Mouse (Mus musculus) bone marrow, adult 2 months (tissue): ENCODE results near the gene Map3k7cl. TPM values are rescaled to one million over a fixed set of nuclear protein-coding genes. Genes with fewer than 3 reads are reported as not detected.

Experiments used
- H3K27ac ChIP-seq: fragments of 200-500 bp; 2 replicates; pipeline ENCODE4 v1.5.1; 2012; ENCODE audit warnings: low read depth, mild to moderate bottlenecking, control low read depth, inconsistent platforms, low read length; ENCODE audit not compliant: control insufficient read depth, poor library complexity, insufficient read depth
- H3K4me1 ChIP-seq: fragments of 200-500 bp; 2 replicates; pipeline ENCODE4 v1.6.1; 2011; ENCODE audit warnings: low read length; ENCODE audit not compliant: control insufficient read depth, insufficient read depth
- H3K4me3 ChIP-seq: fragments of 200-500 bp; replicated peaks from 2 replicates; pipeline ENCODE3; 2011; ENCODE audit warnings: mild to moderate bottlenecking, low read depth, low read length, control low read depth; ENCODE audit not compliant: control insufficient read depth
- CTCF ChIP-seq: fragments of 200-500 bp; IDR thresholded peaks from 2 replicates; pipeline ENCODE4 v1.5.1; 2011; ENCODE audit warnings: low read length, control low read depth; ENCODE audit not compliant: control insufficient read depth, insufficient read depth
- POLR2A ChIP-seq: fragments of 200-500 bp; IDR thresholded peaks from 2 replicates; pipeline ENCODE4 v1.6.1; 2011; ENCODE audit warnings: low read depth, mild to moderate bottlenecking, control low read depth, low read length, borderline replicate concordance; ENCODE audit not compliant: control insufficient read depth
- WGBS: fragments of 180-500 bp; shearing (Covaris S2); methylation state at CpG from one replicate; pipeline ENCODE4 v1.1.7; 2018; 5-methylcytosine and 5-hydroxymethylcytosine counted together
- polyA plus RNA-seq: library from polyadenylated mRNA; stranded (reverse); fragments of >200 nt; gene quantifications from 2 replicates; pipeline ENCODE4 v1.2.4, GENCODE M21; 2011; ENCODE audit warnings: low replicate concordance; ENCODE audit not compliant: missing spikeins, insufficient read depth, insufficient read length

Map3k7cl gene
- polyA plus RNA-seq, result not detected in 2 replicates

- TF ChIP-seq POLR2A, result no peak
- 86% methylated on average over 24 of the region's 24 CpGs for WGBS
- Histone ChIP-seq H3K4me1 (no peaks in the 10 kb centered on the region), H3K4me3 (no peak within 1 kb of the TSS), H3K27ac (no peak within 1 kb of the TSS)
Measured at GRCm38 (mm10) chr16:87552907-87553691, at the start of gene Map3k7cl. TSS of gene Map3k7cl (plus strand) at chr16:87553330.

DNA sequence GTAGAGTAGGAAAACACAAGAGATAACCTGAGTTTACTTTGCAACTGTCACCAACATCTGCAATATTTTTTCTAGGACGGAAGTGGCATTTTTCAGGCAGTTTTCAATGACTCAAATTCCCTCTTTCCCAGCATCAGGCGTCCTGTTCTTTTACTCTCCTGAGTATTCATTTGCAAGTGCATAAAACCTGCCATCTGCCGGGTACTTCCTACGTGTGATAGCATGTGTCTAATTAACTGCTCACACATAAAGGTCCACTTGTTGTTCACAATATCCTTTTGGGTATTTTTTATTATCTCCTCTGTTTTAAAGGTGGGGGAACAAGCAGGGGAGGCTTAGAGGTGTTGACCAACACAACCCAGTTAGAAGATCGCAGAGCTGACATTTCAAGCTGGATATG is 41.4 kb upstream of the Map3k7cl start:
- no peak for TF ChIP-seq POLR2A
- TF ChIP-seq CTCF, result no peak
- Histone ChIP-seq H3K4me1 (no peaks in the 10 kb centered on the region), H3K4me3 (no peak overlapping the region), H3K27ac (no peak overlapping the region)
- WGBS, result 78% methylated on average over 5 of the region's 5 CpGs

- Histone ChIP-seq H3K4me3 (no peak overlapping the region), H3K27ac (no peak overlapping the region), H3K4me1 (no peaks in the 10 kb centered on the region)
- no peak for TF ChIP-seq POLR2A
- no peak for TF ChIP-seq CTCF
- 89% methylated on average over 14 of the region's 14 CpGs for WGBS
Measured at GRCm38 (mm10) chr16:87512331-87512730, 40.8 kb upstream of the Map3k7cl start.

DNA sequence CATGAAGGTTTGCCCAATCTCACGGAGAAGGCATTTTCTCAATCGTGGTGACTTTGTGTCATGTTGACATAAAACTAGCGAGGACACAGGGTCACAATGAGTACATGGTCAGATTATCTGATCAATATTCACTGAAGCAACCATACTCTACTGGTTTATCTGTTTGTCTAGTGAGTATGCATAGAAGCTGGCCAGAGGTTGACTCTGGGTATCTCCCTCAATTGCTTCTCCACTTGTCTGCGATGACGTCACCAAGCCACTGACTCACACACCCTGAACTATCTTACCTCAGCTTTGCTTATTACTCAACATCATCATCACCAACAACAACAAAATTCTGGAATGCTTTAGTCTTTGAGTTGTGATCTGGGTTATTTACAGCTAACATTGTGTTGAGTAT is 28.9 kb upstream of the Map3k7cl start:
- no peak for TF ChIP-seq POLR2A
- no peak for TF ChIP-seq CTCF

GRCm38 (mm10) chr16:87527553-87528249 is 25.4 kb upstream of the Map3k7cl start:
- no peak for TF ChIP-seq POLR2A
- no peak for TF ChIP-seq CTCF
- WGBS, result 66% methylated on average over 8 of the region's 8 CpGs
- Histone ChIP-seq H3K4me1 (no peaks in the 10 kb centered on the region; the same call in 1 of the 2 replicates), H3K4me3 (no peak overlapping the region), H3K27ac (no peak overlapping the region)

More for the DNA sequence above, 28.9 kb upstream of the Map3k7cl start:
- Histone ChIP-seq H3K4me1 (no peaks in the 10 kb centered on the region; the same call in 1 of the 2 replicates), H3K27ac (no peak overlapping the region), H3K4me3 (no peak overlapping the region)
- 67% methylated on average over 5 of the region's 5 CpGs for WGBS

DNA sequence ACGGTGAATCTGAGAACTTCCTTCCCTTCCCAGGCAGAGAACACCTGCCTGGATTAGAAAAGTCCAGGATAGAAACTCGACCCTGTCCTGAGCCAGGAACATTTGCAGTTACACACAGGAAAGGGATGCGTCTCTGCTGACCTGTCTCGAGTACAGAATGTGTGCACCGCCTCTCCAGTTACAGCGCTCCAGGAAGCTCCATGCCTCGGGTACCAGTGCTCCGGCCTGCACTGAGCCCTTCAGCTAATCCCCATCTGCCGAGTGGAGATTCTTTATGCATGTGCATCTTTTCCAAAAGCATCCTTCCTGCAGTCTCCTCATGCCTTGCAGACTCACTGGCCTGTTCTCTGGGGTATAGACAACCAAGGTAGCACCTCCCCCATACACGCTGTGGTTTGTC is 24.4 kb upstream of the Map3k7cl start:
- TF ChIP-seq CTCF, result no peak
- 73% methylated on average over 10 of the region's 10 CpGs for WGBS

GRCm38 (mm10) chr16:87548348-87548747 is 4.8 kb upstream of the Map3k7cl start:
- TF ChIP-seq CTCF (no peak), POLR2A (no peak)
- Histone ChIP-seq H3K27ac (no peak overlapping the region), H3K4me1 (no peaks in the 10 kb centered on the region), H3K4me3 (no peak overlapping the region)
- WGBS, result 26% methylated on average over 2 of the region's 2 CpGs

More for the DNA sequence above, 24.4 kb upstream of the Map3k7cl start:
- H3K4me1 ChIP-seq, result no peaks in the 10 kb centered on the region; the same call in 1 of the 2 replicates
- H3K27ac ChIP-seq, result no peak overlapping the region
- no peak overlapping the region for H3K4me3 ChIP-seq

GRCm38 (mm10) chr16:87556320-87556719 is 3.2 kb downstream of the Map3k7cl start:
- Histone ChIP-seq H3K27ac (no peak overlapping the region), H3K4me1 (no peaks in the 10 kb centered on the region), H3K4me3 (no peak overlapping the region)
- TF ChIP-seq CTCF, result no peak
- TF ChIP-seq POLR2A, result no peak
- WGBS, result 55% methylated on average over 8 of the region's 8 CpGs

- TF ChIP-seq POLR2A (no peak), CTCF (no peak)
- Histone ChIP-seq H3K27ac (no peak overlapping the region), H3K4me1 (no peaks in the 10 kb centered on the region), H3K4me3 (no peak overlapping the region)
- 76% methylated on average over 4 of the region's 4 CpGs for WGBS
Measured at GRCm38 (mm10) chr16:87561501-87561900, 8.4 kb downstream of the Map3k7cl start.
